Mouse (Mus musculus) liver, postnatal 0 days (tissue): ENCODE data around the gene Cpne5.

ENCODE experiments used
- CTCF ChIP-seq: sonication (generic); IDR thresholded peaks from 2 replicates; pipeline ENCODE4 v1.5.1; 2016; ENCODE audit warnings: antibody characterized with exemption, low read depth
- EP300 ChIP-seq: IDR thresholded peaks from 2 replicates; pipeline ENCODE4 v1.6.1; 2016; ENCODE audit warnings: antibody characterized with exemption, low read depth, mild to moderate bottlenecking

DNA sequence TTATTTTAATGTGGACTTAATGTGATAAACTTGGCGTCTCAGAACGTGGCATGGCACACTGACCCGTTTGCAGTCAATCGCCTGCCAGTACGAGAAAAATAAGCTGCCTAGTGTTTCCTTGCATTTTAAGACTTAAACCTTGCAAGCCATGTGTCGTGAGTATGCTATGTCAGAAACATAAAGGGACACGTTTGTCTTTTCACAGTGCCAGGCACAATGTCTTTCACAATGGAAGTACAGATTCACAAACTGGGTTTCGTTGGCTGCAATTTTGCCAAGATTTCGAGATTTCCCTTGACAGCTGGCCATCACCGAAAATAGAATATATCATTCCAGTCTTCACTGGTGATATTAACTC lies 31.4 kb upstream of the Cpne5 start:
- no peak for TF ChIP-seq EP300
- TF ChIP-seq CTCF, result no peak
